Mouse (Mus musculus): ENCODE measurements around the gene Gsta4. TPM values are rescaled to one million over a fixed set of nuclear protein-coding genes. Genes with fewer than 3 reads are reported as not detected.
"Not testable (repeated sequence)": the region's sequence is repeated elsewhere in the genome, so short reads cannot be mapped to it uniquely, and the experiment has no call there.

The Gsta4 gene
- polyA plus RNA-seq, 1 experiment, result 102 TPM

- H3ac ChIP-seq (ENCODE audit: control insufficient read depth, insufficient read length, low read depth), result no peak overlapping the region
- H3K36me3 ChIP-seq (ENCODE audit: control insufficient read depth, insufficient read depth), result peaks cover 8% of the 10 kb centered on the region
- no peaks in the 10 kb centered on the region for H3K27me3 ChIP-seq (ENCODE audit: control insufficient read depth, insufficient read depth, insufficient read length)
- no peak overlapping the region for H3K4me3 ChIP-seq (ENCODE audit: insufficient read depth, poor library complexity, severe bottlenecking)
- no peak for TF ChIP-seq USF1 (IDR thresholded peaks at IDR 0.05; ENCODE audit: low read depth)
- no peak for TF ChIP-seq MYOG (IDR thresholded peaks at IDR 0.05; ENCODE audit: control insufficient read depth, extremely low read depth, insufficient read length)
- no peaks in the 10 kb centered on the region for H3K79me3 ChIP-seq (ENCODE audit: low read depth)
- no peaks in the 10 kb centered on the region for H3K79me2 ChIP-seq (ENCODE audit: control insufficient read depth, insufficient read depth)
Measured at GRCm38 (mm10) chr9:78165454-78165853, 17.1 kb upstream of the Gsta4 start.

- Histone ChIP-seq H3K36me3 (ENCODE audit: control insufficient read depth, insufficient read depth) (peaks cover 8% of the 10 kb centered on the region), H3ac (ENCODE audit: control insufficient read depth, insufficient read length, low read depth) (no peak overlapping the region), H3K27me3 (ENCODE audit: control insufficient read depth, insufficient read depth, insufficient read length) (no peaks in the 10 kb centered on the region), H3K4me3 (ENCODE audit: insufficient read depth, poor library complexity, severe bottlenecking) (no peak overlapping the region), H3K79me2 (ENCODE audit: control insufficient read depth, insufficient read depth) (no peaks in the 10 kb centered on the region), H3K79me3 (ENCODE audit: low read depth) (no peaks in the 10 kb centered on the region)
- TF ChIP-seq CTCF (IDR thresholded peaks at IDR 0.05; ENCODE audit: control insufficient read depth, insufficient read depth, insufficient read length), result no peak
- TF ChIP-seq MYOD1 (IDR thresholded peaks at IDR 0.05; ENCODE audit: control insufficient read depth, insufficient read length, low read depth), result no peak
- TF ChIP-seq USF1 (IDR thresholded peaks at IDR 0.05; ENCODE audit: low read depth), result no peak
- TF ChIP-seq CEBPB (IDR thresholded peaks at IDR 0.05; ENCODE audit: low read depth), result no peak
- no peak for TF ChIP-seq MYOG (IDR thresholded peaks at IDR 0.05; ENCODE audit: control insufficient read depth, extremely low read depth, insufficient read length)
Measured at GRCm38 (mm10) chr9:78166694-78167452, 15.7 kb upstream of the Gsta4 start.

- H3K4me3 ChIP-seq (ENCODE audit: insufficient read depth, poor library complexity, severe bottlenecking), result no peak overlapping the region
- peaks cover 8% of the 10 kb centered on the region for H3K36me3 ChIP-seq (ENCODE audit: control insufficient read depth, insufficient read depth)
- H3K79me2 ChIP-seq (ENCODE audit: control insufficient read depth, insufficient read depth), result no peaks in the 10 kb centered on the region
- H3ac ChIP-seq (ENCODE audit: control insufficient read depth, insufficient read length, low read depth), result no peak overlapping the region
- TF ChIP-seq MAX (IDR thresholded peaks at IDR 0.05), result no peak
- H3K27me3 ChIP-seq (ENCODE audit: control insufficient read depth, insufficient read depth, insufficient read length), result no peaks in the 10 kb centered on the region
- H3K79me3 ChIP-seq (ENCODE audit: low read depth), result no peaks in the 10 kb centered on the region
Measured at GRCm38 (mm10) chr9:78167453-78167969, 15.1 kb upstream of the Gsta4 start.

- no peak overlapping the region for H3ac ChIP-seq (ENCODE audit: control insufficient read depth, insufficient read length, low read depth)
- H3K79me3 ChIP-seq (ENCODE audit: low read depth), result no peaks in the 10 kb centered on the region
- no peak overlapping the region for H3K4me3 ChIP-seq (ENCODE audit: insufficient read depth, poor library complexity, severe bottlenecking)
- TF ChIP-seq USF1 (IDR thresholded peaks at IDR 0.05; ENCODE audit: low read depth), result no peak
- TF ChIP-seq CTCF (IDR thresholded peaks at IDR 0.05; ENCODE audit: control insufficient read depth, insufficient read depth, insufficient read length), result no peak
- TF ChIP-seq MYOG (IDR thresholded peaks at IDR 0.05; ENCODE audit: control insufficient read depth, extremely low read depth, insufficient read length), result no peak
- no peak for TF ChIP-seq CEBPB (IDR thresholded peaks at IDR 0.05; ENCODE audit: low read depth)
- no peak for TF ChIP-seq FOSL1 (IDR thresholded peaks at IDR 0.05; ENCODE audit: insufficient read depth, low read length, poor library complexity, severe bottlenecking)
- TF ChIP-seq MAX (IDR thresholded peaks at IDR 0.05), result no peak
- TF ChIP-seq MYOD1 (IDR thresholded peaks at IDR 0.05; ENCODE audit: control insufficient read depth, insufficient read length, low read depth), result no peak
- H3K27me3 ChIP-seq (ENCODE audit: control insufficient read depth, insufficient read depth, insufficient read length), result no peaks in the 10 kb centered on the region
- no peaks in the 10 kb centered on the region for H3K79me2 ChIP-seq (ENCODE audit: control insufficient read depth, insufficient read depth)
- H3K36me3 ChIP-seq (ENCODE audit: control insufficient read depth, insufficient read depth), result peaks cover 8% of the 10 kb centered on the region
Measured at GRCm38 (mm10) chr9:78168864-78169263, 13.7 kb upstream of the Gsta4 start.

- no peak overlapping the region for H3K4me3 ChIP-seq (ENCODE audit: insufficient read depth, poor library complexity, severe bottlenecking)
- no peaks in the 10 kb centered on the region for H3K79me3 ChIP-seq (ENCODE audit: low read depth)
- H3K79me2 ChIP-seq (ENCODE audit: control insufficient read depth, insufficient read depth), result no peaks in the 10 kb centered on the region
- no peaks in the 10 kb centered on the region for H3K27me3 ChIP-seq (ENCODE audit: control insufficient read depth, insufficient read depth, insufficient read length)
- H3K36me3 ChIP-seq (ENCODE audit: control insufficient read depth, insufficient read depth), result no peaks in the 10 kb centered on the region
- H3ac ChIP-seq (ENCODE audit: control insufficient read depth, insufficient read length, low read depth), result no peak overlapping the region
- no peak for TF ChIP-seq CEBPB (IDR thresholded peaks at IDR 0.05; ENCODE audit: low read depth)
- no peak for TF ChIP-seq USF1 (IDR thresholded peaks at IDR 0.05; ENCODE audit: low read depth)
- TF ChIP-seq CTCF (IDR thresholded peaks at IDR 0.05; ENCODE audit: control insufficient read depth, insufficient read depth, insufficient read length), result no peak
- TF ChIP-seq MYOD1 (IDR thresholded peaks at IDR 0.05; ENCODE audit: control insufficient read depth, insufficient read length, low read depth), result no peak
- TF ChIP-seq FOSL1 (IDR thresholded peaks at IDR 0.05; ENCODE audit: insufficient read depth, low read length, poor library complexity, severe bottlenecking), result no peak
- TF ChIP-seq MYOG (IDR thresholded peaks at IDR 0.05; ENCODE audit: control insufficient read depth, extremely low read depth, insufficient read length), result no peak
- no peak for TF ChIP-seq MAX (IDR thresholded peaks at IDR 0.05)
Measured at GRCm38 (mm10) chr9:78174016-78174415, 8.6 kb upstream of the Gsta4 start.

GRCm38 (mm10) chr9:78174925-78175276 lies 7.7 kb upstream of the Gsta4 start:
- H3ac ChIP-seq (ENCODE audit: control insufficient read depth, insufficient read length, low read depth); H3K36me3 ChIP-seq (ENCODE audit: control insufficient read depth, insufficient read depth); H3K4me3 ChIP-seq (ENCODE audit: insufficient read depth, poor library complexity, severe bottlenecking); H3K27me3 ChIP-seq (ENCODE audit: control insufficient read depth, insufficient read depth, insufficient read length); H3K79me3 ChIP-seq (ENCODE audit: low read depth); H3K79me2 ChIP-seq (ENCODE audit: control insufficient read depth, insufficient read depth): not testable (repeated sequence)
